Mouse (Mus musculus) bone marrow, adult 2 months (tissue): ENCODE data around the gene Per1. TPM values are rescaled to one million over a fixed set of nuclear protein-coding genes. Genes with fewer than 3 reads are reported as not detected.

ENCODE experiments used
- H3K27ac ChIP-seq: fragments of 200-500 bp; 2 replicates; pipeline ENCODE4 v1.5.1; 2012; ENCODE audit warnings: low read depth, mild to moderate bottlenecking, control low read depth, inconsistent platforms, low read length; ENCODE audit not compliant: control insufficient read depth, poor library complexity, insufficient read depth
- H3K4me1 ChIP-seq: fragments of 200-500 bp; 2 replicates; pipeline ENCODE4 v1.6.1; 2011; ENCODE audit warnings: low read length; ENCODE audit not compliant: control insufficient read depth, insufficient read depth
- H3K4me3 ChIP-seq: fragments of 200-500 bp; replicated peaks from 2 replicates; pipeline ENCODE3; 2011; ENCODE audit warnings: mild to moderate bottlenecking, low read depth, low read length, control low read depth; ENCODE audit not compliant: control insufficient read depth
- CTCF ChIP-seq: fragments of 200-500 bp; IDR thresholded peaks from 2 replicates; pipeline ENCODE4 v1.5.1; 2011; ENCODE audit warnings: low read length, control low read depth; ENCODE audit not compliant: control insufficient read depth, insufficient read depth
- POLR2A ChIP-seq: fragments of 200-500 bp; IDR thresholded peaks from 2 replicates; pipeline ENCODE4 v1.6.1; 2011; ENCODE audit warnings: low read depth, mild to moderate bottlenecking, control low read depth, low read length, borderline replicate concordance; ENCODE audit not compliant: control insufficient read depth
- WGBS: fragments of 180-500 bp; shearing (Covaris S2); methylation state at CpG from one replicate; pipeline ENCODE4 v1.1.7; 2018; 5-methylcytosine and 5-hydroxymethylcytosine counted together
- polyA plus RNA-seq: library from polyadenylated mRNA; stranded (reverse); fragments of >200 nt; gene quantifications from 2 replicates; pipeline ENCODE4 v1.2.4, GENCODE M21; 2011; ENCODE audit warnings: low replicate concordance; ENCODE audit not compliant: missing spikeins, insufficient read depth, insufficient read length

Gene Per1
- polyA plus RNA-seq, result 28.8 and 46.2 TPM in 2 replicates

GRCm38 (mm10) chr11:69094697-69095429 lies at the start of gene Per1:
Gene Per1 (plus strand): TSS chr11:69095217.
- TF ChIP-seq CTCF (no peak), POLR2A (peak; percentile 58)
- Histone ChIP-seq H3K27ac (peak within 1 kb of the TSS; percentile 91), H3K4me3 (peak within 1 kb of the TSS; percentile 80), H3K4me1 (peaks cover 10% of the 10 kb centered on the region; the same call in 1 of the 2 replicates)
- WGBS, result under 1% methylated on average over 37 of the region's 37 CpGs

DNA sequence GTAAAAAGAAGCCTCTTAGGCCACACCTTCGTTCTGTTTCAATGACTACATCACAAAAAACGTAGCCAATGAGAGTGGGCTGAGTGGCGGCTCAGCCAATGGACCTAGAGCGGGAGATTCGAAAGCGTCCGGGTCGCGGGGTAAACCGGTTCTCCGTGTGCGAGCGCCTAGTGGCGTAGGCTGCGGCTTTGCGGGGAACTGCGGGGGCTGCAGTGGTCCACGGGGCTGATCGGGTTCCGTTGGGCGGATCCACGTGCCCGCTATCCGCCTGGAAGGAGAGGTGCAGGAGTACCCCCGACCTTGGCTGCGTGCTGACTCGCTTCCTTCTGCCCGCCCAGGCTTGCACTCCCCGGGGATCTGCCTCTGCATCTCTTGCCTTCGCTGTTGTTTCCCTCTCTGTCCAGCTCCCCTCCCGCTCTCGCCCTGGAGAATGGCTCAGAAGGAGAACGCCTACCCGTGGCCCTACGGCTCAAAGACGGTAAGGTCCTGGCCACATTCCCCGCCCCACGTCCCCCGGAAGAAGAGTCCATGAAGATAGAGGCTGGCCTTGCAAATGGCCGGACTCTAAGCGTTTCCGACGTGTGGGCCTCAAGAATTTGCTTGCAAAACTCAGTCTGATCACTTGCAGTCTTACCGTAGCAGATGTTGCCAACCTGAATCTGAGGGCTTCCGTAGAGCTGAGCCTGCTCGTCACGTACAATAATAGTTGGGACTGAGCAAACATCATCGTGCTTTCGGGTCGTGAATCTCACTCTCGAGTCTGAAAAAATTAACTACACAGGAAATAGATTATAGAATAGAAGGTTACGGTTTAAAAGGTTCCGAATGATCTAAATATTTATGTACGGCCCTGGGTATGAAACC lies 49.3 kb upstream of the Per1 start, which contains the start of gene Aurkb:
TSS of gene Aurkb (plus strand) at position 117 of the 864 bp plus-strand sequence.
- TF ChIP-seq POLR2A (peak; percentile 80; the same call in 1 of the 2 replicates), CTCF (0 out of 2 replicates have a peak, but pooled peaks have one; percentile 15)
- peaks cover 1% of the 10 kb centered on the region; the same call in 1 of the 2 replicates for H3K4me1 ChIP-seq
- under 1% methylated on average over 54 of the region's 54 CpGs for WGBS
- H3K27ac ChIP-seq, result peak within 1 kb of the TSS; percentile 81
- peak within 1 kb of the TSS; percentile 86 for H3K4me3 ChIP-seq

DNA sequence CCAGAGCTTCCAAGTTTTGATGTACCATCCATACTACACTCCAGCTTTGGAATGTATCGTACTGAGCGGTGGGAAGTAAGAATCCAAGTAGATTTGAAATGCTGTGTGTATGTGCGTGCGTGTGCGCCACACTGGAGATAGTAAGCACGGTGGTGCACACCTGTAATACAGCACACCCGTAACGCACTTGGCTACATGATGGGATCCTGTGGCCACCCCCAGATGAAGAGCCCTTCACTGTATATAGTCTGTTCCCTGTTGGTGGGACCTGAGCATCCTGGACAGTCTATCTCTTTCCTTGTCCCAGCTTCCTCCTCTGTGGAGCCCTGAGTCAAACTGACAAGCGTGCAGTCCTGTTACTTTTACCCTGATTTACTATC lies 48.6 kb upstream of the Per1 start:
- Histone ChIP-seq H3K27ac (no peak overlapping the region), H3K4me3 (peak overlapping the region; percentile 85), H3K4me1 (peaks cover 1% of the 10 kb centered on the region; the same call in 1 of the 2 replicates)
- 21% methylated on average over 9 of the region's 9 CpGs for WGBS
- TF ChIP-seq CTCF (no peak), POLR2A (no peak)

DNA sequence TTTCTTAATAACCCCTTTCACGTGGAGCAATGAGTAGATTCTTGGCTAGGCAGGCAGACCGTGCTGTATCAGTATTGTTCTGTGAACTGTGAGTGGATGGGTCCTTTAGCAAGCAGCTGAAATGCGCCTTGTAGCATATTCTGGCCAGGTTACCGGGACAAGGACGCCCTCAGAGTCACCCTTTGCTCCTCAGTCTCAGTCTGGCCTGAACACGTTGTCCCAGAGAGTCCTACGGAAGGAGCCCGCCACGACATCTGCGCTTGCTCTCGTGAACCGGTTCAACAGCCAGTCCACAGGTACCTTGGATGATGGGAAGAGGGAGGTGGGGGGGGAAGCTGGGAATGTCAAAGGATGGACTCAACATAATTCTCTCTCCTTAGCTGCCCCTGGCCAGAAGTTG lies 47.4 kb upstream of the Per1 start:
- Histone ChIP-seq H3K27ac (no peak overlapping the region), H3K4me3 (peak overlapping the region; percentile 38)

DNA sequence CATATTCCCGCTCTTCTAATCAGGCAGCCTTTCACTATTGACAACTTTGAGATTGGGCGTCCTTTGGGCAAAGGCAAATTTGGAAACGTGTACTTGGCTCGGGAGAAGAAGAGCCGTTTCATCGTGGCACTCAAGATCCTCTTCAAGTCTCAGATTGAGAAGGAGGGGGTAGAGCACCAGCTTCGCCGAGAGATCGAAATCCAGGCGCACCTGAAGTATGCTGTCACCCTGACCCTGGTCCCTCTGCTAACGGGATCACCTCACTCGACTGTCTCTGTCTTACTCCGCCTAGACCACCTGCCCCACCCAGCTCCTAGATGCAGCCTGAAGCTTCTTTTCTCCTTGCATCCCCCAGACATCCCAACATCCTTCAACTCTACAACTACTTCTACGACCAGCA lies 46.9 kb upstream of the Per1 start:
- Histone ChIP-seq H3K27ac (no peak overlapping the region), H3K4me1 (peaks cover 1% of the 10 kb centered on the region; the same call in 1 of the 2 replicates), H3K4me3 (no peak overlapping the region)
- WGBS, result 91% methylated on average over 14 of the region's 14 CpGs
- TF ChIP-seq CTCF (no peak), POLR2A (no peak)

More for the DNA sequence above, 47.4 kb upstream of the Per1 start:
- WGBS, result 88% methylated on average over 12 of the region's 12 CpGs
- no peak for TF ChIP-seq CTCF
- TF ChIP-seq POLR2A, result no peak
- H3K4me1 ChIP-seq, result peaks cover 1% of the 10 kb centered on the region; the same call in 1 of the 2 replicates

DNA sequence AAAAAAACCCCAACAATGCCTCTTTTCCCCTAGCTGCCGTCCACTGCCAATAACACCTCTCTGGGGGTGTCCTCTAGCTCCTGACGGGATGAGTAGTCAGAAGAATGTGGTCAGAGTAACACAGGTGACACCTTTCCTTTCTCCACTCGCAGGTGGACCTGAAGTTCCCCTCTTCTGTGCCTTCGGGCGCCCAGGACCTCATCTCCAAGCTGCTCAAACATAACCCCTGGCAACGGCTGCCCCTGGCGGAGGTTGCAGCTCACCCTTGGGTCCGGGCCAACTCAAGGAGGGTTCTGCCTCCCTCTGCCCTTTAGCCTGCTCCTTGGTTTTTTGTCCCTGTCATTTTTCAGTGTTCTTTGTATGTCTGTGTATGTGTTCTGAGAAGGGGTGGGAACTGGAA lies 44.3 kb upstream of the Per1 start:
- 94% methylated on average over 8 of the region's 8 CpGs for WGBS
- no peak overlapping the region for H3K4me3 ChIP-seq
- H3K27ac ChIP-seq, result no peak overlapping the region
- no peak for TF ChIP-seq POLR2A
- H3K4me1 ChIP-seq, result peaks cover 4% of the 10 kb centered on the region

DNA sequence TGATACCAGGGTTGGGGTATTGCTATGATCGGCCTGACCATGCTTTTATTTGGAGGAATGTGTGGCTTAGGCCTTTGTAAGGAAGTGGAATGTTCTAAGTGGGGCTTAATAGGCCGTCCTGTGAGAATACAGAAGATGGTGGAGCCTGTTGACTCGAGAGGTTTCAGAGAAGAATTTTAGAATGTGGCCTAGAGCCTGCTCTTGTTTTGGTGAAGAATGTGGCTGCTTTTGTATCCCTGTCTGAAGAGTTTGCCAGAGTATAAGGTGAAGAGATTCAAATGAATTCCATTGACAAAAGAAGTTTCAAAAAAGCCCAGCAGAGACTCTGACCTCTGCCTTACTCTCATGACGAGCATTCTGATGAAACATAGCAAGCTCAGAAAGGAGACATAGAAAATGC lies 43.2 kb upstream of the Per1 start:
- peaks cover 4% of the 10 kb centered on the region for H3K4me1 ChIP-seq
- 85% methylated on average over 4 of the region's 4 CpGs for WGBS
- TF ChIP-seq CTCF, result no peak
- no peak for TF ChIP-seq POLR2A
- H3K4me3 ChIP-seq, result no peak overlapping the region
- H3K27ac ChIP-seq, result no peak overlapping the region

DNA sequence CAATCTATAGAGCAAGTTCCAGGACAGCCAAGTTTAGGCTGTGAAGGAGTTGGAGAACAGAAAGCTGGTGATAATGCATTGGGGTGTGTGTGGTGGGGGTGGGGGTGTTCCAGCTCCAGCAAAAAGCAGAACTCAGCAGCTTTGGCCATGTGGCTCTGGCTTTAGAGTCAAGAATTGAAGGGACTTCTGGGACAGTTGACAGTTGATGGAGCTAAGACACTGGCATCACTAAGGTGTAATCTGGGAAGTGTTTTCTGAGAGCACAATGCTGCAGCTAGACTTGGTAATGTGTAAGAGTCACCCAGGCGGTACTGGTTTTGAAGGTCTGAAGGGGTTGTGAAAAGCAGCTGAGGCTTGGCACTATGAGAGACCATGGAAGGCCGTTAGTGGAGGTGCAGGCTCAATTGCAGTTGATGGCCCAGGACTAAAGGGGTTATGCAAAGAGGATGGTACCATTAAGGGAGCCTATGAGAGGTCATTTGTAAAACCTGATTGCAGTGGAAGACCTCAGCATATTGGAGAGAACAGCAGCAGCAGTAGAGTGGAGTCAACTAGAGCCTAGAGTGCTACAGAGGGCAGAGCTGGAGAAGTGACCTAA lies 42.1 kb upstream of the Per1 start:
- WGBS, result 80% methylated on average over 2 of the region's 2 CpGs
- Histone ChIP-seq H3K4me1 (peaks cover 5% of the 10 kb centered on the region), H3K27ac (no peak overlapping the region), H3K4me3 (no peak overlapping the region)
- TF ChIP-seq CTCF (no peak), POLR2A (no peak)
